Mouse (Mus musculus) bone marrow macrophage, adult 2 months (primary cell): Measurements from ENCODE around the gene Sema4a. TPM values are rescaled to one million over a fixed set of nuclear protein-coding genes. Genes with fewer than 3 reads are reported as not detected.

ENCODE experiments used
- H3K27ac ChIP-seq: 2 replicates; pipeline ENCODE4 v1.5.1; 2012; ENCODE audit warnings: low read depth, low read length; ENCODE audit not compliant: insufficient read depth
- H3K4me1 ChIP-seq: 2 replicates; pipeline ENCODE4 v1.6.1; 2012; ENCODE audit warnings: low read length; ENCODE audit not compliant: control insufficient read depth, insufficient read depth
- H3K4me3 ChIP-seq: 2 replicates; pipeline ENCODE4 v1.5.1; 2012; ENCODE audit warnings: mild to moderate bottlenecking, low read length, moderate library complexity; ENCODE audit not compliant: insufficient read depth
- CTCF ChIP-seq: IDR thresholded peaks from 2 replicates; pipeline ENCODE4 v1.5.1; 2012; ENCODE audit warnings: low read depth, mild to moderate bottlenecking, low read length, moderate library complexity
- POLR2A ChIP-seq: IDR thresholded peaks from 2 replicates; pipeline ENCODE4 v1.6.1; 2012; ENCODE audit warnings: mild to moderate bottlenecking, low read depth, low read length, borderline replicate concordance
- polyA plus RNA-seq: library from polyadenylated mRNA; stranded (reverse); fragments of >200 nt; gene quantifications from 2 replicates; pipeline ENCODE4 v1.2.4, GENCODE M21; 2012; ENCODE audit not compliant: missing spikeins, insufficient read depth, insufficient read length

The Sema4a gene
- polyA plus RNA-seq, 1 experiment, result 178 TPM

DNA sequence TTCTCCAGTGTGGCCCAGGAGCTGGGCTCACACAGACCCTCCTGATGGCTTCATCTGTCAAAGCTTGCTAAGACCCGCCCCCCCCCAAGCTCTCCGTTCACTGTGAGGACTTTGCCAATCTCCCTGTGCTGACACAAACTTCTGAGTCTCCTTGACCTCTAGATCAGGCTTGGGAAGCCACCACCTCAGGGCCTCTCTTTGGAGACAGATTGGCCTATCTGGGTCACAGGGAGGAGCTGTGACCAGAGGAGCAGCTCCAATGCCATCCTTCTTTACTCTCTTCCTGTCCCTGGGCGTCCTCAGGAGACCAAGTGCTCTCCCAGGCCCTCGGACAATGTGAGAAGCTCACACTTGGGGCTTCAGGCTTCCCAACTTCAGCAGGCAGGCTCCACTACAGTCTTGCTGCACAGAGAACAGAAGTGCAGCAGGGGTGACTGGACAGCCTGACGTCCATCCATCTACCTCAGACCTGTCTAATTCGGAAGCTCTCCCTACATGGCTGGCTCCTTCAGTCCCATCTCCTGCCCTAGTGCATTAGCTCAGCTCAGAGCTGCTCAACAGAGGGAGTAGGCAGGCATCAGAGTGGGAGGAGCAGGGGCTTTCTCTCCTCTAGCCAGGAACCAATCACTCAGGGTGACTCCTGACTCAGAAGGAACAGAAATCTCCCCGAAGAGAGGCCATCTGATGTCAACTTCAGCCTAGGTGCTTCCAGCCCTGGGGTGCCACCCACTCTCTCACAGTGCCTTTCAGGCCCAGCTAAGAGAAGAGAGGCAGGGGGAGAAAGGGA is 4.0 kb downstream of the Sema4a start:
- Histone ChIP-seq H3K4me3 (no peak overlapping the region), H3K4me1 (peaks cover 78% of the 10 kb centered on the region), H3K27ac (0 out of 2 replicates have a peak overlapping the region, but pooled peaks have one; percentile 15)
- TF ChIP-seq CTCF (no peak), POLR2A (no peak)

DNA sequence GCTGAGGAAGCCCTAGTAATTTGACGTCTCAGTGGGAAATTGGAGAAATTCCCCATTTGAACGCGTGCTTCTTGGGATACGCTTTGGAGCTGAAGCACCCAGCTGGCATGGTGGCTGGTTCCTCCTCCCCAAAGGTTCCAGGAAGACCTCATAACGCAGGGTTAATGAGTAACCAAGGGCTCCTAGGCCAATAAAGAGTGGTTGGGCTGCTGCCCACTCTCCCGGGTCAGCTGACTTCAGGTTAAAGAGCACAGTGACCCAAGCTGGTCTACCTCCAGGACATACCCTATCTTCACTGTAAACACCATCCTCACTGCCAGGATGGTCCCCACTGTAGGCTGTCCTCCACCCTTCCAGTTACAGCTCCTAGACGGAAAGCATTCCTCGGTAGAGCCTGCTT is 4.7 kb downstream of the Sema4a start:
- TF ChIP-seq CTCF (no peak), POLR2A (no peak)
- H3K4me1 ChIP-seq, result peaks cover 72% of the 10 kb centered on the region
- H3K4me3 ChIP-seq, result no peak overlapping the region
- H3K27ac ChIP-seq, result no peak overlapping the region

DNA sequence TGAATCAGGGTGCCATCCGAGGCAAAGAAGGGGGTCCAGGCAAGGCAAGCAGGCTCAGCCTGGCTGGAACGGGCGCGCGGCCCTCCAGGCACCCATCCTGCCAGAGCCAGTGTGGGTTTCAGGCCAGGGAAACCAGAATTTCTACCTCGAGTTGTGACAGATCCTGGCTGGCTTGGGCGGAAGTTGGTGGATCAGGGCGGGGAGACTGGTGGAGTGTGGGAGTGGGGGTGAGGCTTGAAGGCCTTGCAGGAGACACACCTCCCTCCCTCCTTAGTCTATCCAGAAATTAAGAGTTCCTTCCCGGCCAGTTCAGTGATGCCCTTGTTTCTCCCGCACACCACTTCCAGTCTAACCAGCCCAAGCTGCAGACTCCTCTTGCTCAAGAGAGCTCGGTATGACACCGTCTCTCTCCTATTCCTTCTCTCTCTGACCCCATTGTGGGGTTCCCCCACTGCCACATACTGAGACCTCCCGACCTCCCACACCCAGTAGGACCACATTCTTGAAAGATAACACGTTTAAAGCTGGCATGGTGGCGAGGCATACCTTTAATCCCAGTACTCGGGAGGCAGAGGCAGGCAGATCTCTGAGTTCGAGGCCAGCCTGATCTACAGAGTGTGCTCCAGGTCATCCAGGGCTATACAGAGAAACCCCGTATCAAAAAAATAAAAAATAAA is 5.3 kb downstream of the Sema4a start:
- peaks cover 66% of the 10 kb centered on the region for H3K4me1 ChIP-seq
- H3K27ac ChIP-seq, result peak overlapping the region; percentile 66
- peak overlapping the region; percentile 40; the same call in 1 of the 2 replicates for H3K4me3 ChIP-seq
- TF ChIP-seq CTCF (no peak), POLR2A (no peak)

DNA sequence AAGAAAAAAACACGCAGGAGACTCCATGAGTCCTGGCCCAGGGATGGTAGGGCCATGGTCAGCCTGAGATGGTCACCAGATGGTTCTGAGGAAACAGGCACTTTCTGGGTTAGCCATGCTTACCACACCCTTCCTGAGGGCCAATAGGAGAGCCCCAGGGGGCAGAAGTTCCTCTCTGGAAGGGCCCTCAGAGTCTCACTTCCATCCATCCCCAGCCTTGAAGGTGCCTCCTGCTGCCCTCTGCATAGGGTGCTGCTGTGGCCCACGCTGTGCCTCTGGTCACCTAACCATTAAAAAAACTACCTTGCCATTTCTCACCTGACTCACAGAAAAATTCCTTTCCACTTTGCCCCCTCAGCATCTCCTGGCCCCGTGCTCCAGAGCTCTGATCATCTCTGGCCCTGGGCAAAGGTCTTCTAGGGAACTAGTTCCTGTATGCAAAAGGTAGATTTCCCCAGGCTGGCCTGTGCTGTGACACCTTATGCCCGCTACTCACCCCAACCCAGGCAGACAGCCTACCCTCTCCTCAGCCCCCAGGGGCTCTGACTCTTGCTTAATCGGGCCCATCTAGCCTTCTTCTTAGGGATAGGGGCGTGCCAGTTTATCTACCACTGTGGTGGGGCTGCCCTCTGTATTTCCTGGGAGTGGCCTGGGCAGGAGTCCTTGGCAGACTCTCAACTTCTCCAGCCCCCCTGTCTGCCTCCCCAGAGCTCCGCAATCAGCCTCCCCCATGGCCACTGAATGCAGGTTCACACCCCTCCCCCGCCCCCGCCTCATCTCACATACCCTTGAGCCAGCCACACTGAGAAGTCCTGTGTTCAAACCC is 6.0 kb downstream of the Sema4a start:
- peak overlapping the region; percentile 40 for H3K4me3 ChIP-seq
- peaks cover 60% of the 10 kb centered on the region for H3K4me1 ChIP-seq
- TF ChIP-seq POLR2A (0 out of 2 replicates have a peak, but pooled peaks have one; percentile 44), CTCF (no peak)
- peak overlapping the region; percentile 66 for H3K27ac ChIP-seq

DNA sequence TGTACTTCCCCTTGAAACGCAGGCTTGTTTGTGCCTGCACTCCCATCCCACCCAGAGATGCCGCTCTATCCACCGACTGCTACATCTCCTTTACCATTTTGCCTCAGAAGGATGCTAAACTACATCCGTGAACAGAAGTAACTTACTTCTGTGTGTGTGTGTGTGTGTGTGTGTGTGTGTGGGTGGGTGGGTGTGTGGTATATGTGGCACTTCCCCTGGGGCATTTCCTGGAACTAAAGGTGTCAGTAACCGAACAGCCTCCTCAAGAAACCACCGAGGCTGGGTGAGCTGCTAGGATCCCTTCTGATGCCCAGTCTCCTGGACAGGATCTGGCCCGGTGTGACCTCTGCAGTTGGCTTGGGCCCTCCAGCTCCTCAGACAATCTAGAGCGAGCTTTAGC is 7.0 kb downstream of the Sema4a start:
- TF ChIP-seq POLR2A (no peak), CTCF (no peak)
- H3K4me1 ChIP-seq, result peaks cover 51% of the 10 kb centered on the region
- peak overlapping the region; percentile 35 for H3K4me3 ChIP-seq
- H3K27ac ChIP-seq, result peak overlapping the region; percentile 41

DNA sequence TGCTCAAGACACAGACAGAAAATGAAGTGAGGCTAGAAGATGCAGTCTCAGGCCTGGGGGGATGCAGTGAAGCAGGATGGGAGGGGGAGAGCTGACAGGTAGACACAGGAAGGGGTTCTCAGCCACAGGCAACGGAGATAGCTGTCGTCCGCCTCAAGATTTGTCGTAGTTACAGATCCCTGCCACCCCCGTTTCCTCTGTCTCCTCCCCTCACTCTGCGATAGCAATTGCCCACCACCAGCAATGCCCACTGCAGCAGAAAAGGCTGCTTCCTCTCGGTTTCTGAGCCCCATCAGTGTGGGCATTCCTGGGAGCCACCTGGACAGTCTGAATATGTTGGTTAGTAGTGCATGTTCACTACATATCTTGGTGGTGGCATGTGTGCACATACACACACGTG is 7.6 kb downstream of the Sema4a start:
- Histone ChIP-seq H3K4me1 (peaks cover 51% of the 10 kb centered on the region), H3K4me3 (no peak overlapping the region), H3K27ac (no peak overlapping the region)
- TF ChIP-seq CTCF, result no peak
- no peak for TF ChIP-seq POLR2A

DNA sequence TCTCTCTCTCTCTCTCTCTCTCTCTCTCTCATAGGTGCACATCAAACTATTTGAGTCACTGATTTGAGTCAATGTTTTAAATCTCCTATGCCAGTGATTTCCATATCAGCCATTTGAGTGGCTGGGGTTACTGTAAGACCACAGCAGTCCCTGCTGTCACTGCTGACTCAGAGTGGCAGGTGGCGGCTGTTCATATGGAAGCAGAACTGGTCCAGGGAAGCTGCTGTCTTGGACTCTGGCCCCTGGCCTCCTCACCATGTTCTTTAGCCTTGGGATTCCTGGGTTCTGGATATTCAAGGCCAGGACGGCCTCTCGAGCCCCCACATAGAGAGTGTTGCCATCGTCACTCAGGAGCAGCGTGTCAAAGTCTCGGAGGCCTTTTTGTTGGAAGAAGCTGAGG is 8.3 kb downstream of the Sema4a start:
- TF ChIP-seq CTCF (no peak), POLR2A (no peak)
- H3K27ac ChIP-seq, result no peak overlapping the region

DNA sequence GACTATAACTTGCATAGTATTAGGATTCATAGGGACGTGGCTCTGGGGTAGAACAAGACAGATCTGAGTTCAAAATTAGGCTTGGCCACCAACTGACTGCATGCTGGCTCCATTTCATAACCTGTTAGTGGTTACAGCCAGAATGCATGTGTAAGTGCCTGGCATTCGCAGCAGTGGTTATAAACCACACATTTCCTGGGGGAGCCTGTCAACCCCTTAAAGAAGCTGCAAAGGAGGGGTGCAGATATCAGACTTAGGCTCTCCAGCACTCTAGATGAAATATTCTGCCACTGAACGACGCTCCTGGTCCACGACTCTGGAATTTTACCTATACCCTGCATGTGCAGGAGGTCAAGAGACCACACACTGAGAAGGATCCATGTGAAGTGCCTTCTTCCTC is 8.7 kb downstream of the Sema4a start:
- TF ChIP-seq POLR2A (no peak), CTCF (no peak)
- Histone ChIP-seq H3K27ac (no peak overlapping the region), H3K4me3 (no peak overlapping the region), H3K4me1 (peaks cover 48% of the 10 kb centered on the region)

More for the DNA sequence above, 8.3 kb downstream of the Sema4a start:
- H3K4me3 ChIP-seq, result no peak overlapping the region
- H3K4me1 ChIP-seq, result peaks cover 48% of the 10 kb centered on the region

DNA sequence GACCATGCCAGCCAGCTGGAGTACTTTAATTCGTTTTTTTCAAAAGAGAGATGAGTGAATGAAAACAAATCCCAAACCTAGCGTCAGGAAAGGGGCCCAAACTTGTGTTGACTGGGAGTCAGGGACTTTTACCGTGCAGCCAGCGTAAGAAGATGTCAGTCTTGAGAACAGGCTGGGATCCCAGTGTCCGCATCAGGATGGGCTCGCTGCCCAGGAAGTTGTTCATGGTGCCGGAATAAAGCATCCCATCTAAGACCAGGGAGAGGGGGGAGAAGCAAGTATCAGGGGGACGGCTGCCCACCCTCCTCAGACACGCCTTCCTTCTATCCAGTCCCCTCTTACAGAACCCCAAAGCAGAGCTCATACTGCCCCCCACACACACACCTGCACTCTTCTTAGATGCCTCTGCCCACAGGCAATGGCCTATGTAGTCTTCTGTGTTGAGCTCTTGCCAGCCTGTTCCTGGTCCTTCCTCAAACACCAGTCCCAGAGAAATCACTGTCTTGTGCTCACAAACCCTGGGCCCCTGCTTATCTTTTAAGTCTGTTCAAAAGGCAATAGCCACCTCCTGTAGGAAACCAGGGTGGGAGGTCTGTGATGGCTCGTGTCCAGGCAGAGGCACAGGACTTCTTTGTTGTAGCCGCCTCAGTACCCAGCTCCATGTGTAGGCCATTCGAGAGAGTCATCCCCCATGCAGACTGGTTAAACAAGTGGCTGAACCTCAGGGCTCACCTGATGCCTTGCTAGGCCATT is 10.4 kb downstream of the Sema4a start:
- Histone ChIP-seq H3K4me3 (no peak overlapping the region), H3K27ac (no peak overlapping the region), H3K4me1 (peaks cover 44% of the 10 kb centered on the region)
- no peak for TF ChIP-seq CTCF
- no peak for TF ChIP-seq POLR2A
